Mouse (Mus musculus) CH12.LX (cell line): ENCODE data around the gene Gcm1. TPM values are rescaled to one million over a fixed set of nuclear protein-coding genes. Genes with fewer than 3 reads are reported as not detected.

Source experiments
- DNase-seq: peaks from one replicate; pipeline ENCODE4 v3.0.0-alpha.2; 2013; ENCODE audit errors: extremely low read depth
- H3K27ac ChIP-seq: 2 replicates; pipeline ENCODE4 v1.5.1; 2012; ENCODE audit warnings: low read depth, mild to moderate bottlenecking, control low read depth, moderate library complexity; ENCODE audit not compliant: insufficient read depth
- H3K27me3 ChIP-seq: replicated peaks from 2 replicates; pipeline ENCODE3; 2012; ENCODE audit warnings: inconsistent platforms
- H3K36me3 ChIP-seq, 2 experiments: replicated peaks in 1 of 2; 2 replicates each; pipeline versions ENCODE3 to v1.6.1; 2012; ENCODE audit warnings: inconsistent platforms in 1 of 2, low read length in 1 of 2, mild to moderate bottlenecking in 1 of 2, mixed read lengths in 1 of 2, moderate library complexity in 1 of 2; ENCODE audit not compliant: control insufficient read depth in 1 of 2, insufficient read depth in 1 of 2
- H3K4me1 ChIP-seq, 2 experiments: 2 replicates each; pipeline ENCODE4 v1.6.1; 2012; ENCODE audit warnings: inconsistent platforms in 1 of 2, moderate library complexity in 1 of 2; ENCODE audit not compliant: insufficient read depth in 2 of 2, control insufficient read depth in 1 of 2
- H3K4me2 ChIP-seq: 2 replicates; pipeline ENCODE4 v1.6.1; 2012; ENCODE audit warnings: low read depth, mild to moderate bottlenecking, control low read depth; ENCODE audit not compliant: poor library complexity, insufficient read depth, severe bottlenecking
- H3K4me3 ChIP-seq, 3 experiments: fragments of 150-350 bp in 1 of 3; sonication (generic) in 1 of 3; replicated peaks in 1 of 3; 2 replicates each; pipeline versions ENCODE3 to v1.5.1; 2011 to 2012; ENCODE audit warnings: low read depth in 2 of 3, low read length in 2 of 3, mild to moderate bottlenecking in 2 of 3, moderate library complexity in 2 of 3, control low read depth in 1 of 3, improper control_type of control experiment in 1 of 3, inconsistent platforms in 1 of 3, mixed read lengths in 1 of 3; ENCODE audit not compliant: poor library complexity in 1 of 3
- H3K79me2 ChIP-seq: replicated peaks from 2 replicates; pipeline ENCODE4 v1.6.1; 2012; ENCODE audit warnings: mild to moderate bottlenecking, moderate library complexity; ENCODE audit not compliant: control insufficient read depth, poor library complexity, insufficient read depth, severe bottlenecking; ENCODE audit errors: extremely low read depth
- H3K9ac ChIP-seq: 2 replicates; pipeline ENCODE4 v1.6.1; 2012; ENCODE audit warnings: low read depth, mild to moderate bottlenecking, control low read depth, moderate library complexity; ENCODE audit not compliant: insufficient read depth
- H3K9me3 ChIP-seq: replicated peaks from 2 replicates; pipeline ENCODE3; 2012; ENCODE audit warnings: low read length, inconsistent platforms, mixed read lengths
- BHLHE40 ChIP-seq: IDR thresholded peaks from 2 replicates; pipeline ENCODE4 v1.6.1; 2011; ENCODE audit warnings: mild to moderate bottlenecking, low read depth, low read length, improper control_type of control experiment
- CHD1 ChIP-seq: IDR thresholded peaks from 2 replicates; pipeline ENCODE4 v1.6.1; 2012; ENCODE audit warnings: low read depth, low read length, improper control_type of control experiment, inconsistent platforms
- CHD2 ChIP-seq: IDR thresholded peaks from 2 replicates; pipeline ENCODE4 v1.6.1; 2011; ENCODE audit warnings: low read length, improper control_type of control experiment
- CTCF ChIP-seq, 2 experiments: IDR thresholded peaks in 1 of 2; conservative IDR thresholded peaks in 1 of 2; 2 replicates each; pipeline ENCODE4 v1.5.1; 2011 to 2012; ENCODE audit warnings: low read depth in 2 of 2, low read length in 2 of 2, improper control_type of control experiment in 1 of 2, inconsistent platforms in 1 of 2, mild to moderate bottlenecking in 1 of 2, moderate library complexity in 1 of 2
- E2F4 ChIP-seq: IDR thresholded peaks from 2 replicates; pipeline ENCODE4 v1.6.1; 2011; ENCODE audit warnings: low read depth, low read length, improper control_type of control experiment; ENCODE audit not compliant: insufficient replicate concordance
- ELF1 ChIP-seq: IDR thresholded peaks from 2 replicates; pipeline ENCODE4 v1.6.1; 2014; ENCODE audit warnings: low read depth, mild to moderate bottlenecking, inconsistent platforms, low read length, improper control_type of control experiment
- ETS1 ChIP-seq: conservative IDR thresholded peaks from 2 replicates; pipeline ENCODE4 v1.6.1; 2012; ENCODE audit warnings: low read depth, mild to moderate bottlenecking, inconsistent platforms, low read length, improper control_type of control experiment, moderate library complexity
- GABPA ChIP-seq: IDR thresholded peaks from 2 replicates; pipeline ENCODE4 v1.6.1; 2012; ENCODE audit warnings: low read depth, low read length, improper control_type of control experiment, inconsistent platforms; ENCODE audit not compliant: insufficient replicate concordance
- HCFC1 ChIP-seq: IDR thresholded peaks from 2 replicates; pipeline ENCODE4 v1.6.1; 2012; ENCODE audit warnings: low read depth, mild to moderate bottlenecking, inconsistent platforms, low read length, improper control_type of control experiment
- IRF4 ChIP-seq: IDR thresholded peaks from 2 replicates; pipeline ENCODE4 v1.6.1; 2014; ENCODE audit warnings: low read depth, mild to moderate bottlenecking, inconsistent platforms, low read length, improper control_type of control experiment
- JUN ChIP-seq: IDR thresholded peaks from 2 replicates; pipeline ENCODE4 v1.6.1; 2011; ENCODE audit warnings: low read depth, mild to moderate bottlenecking, low read length, improper control_type of control experiment, moderate library complexity; ENCODE audit not compliant: insufficient read depth
- JUND ChIP-seq: conservative IDR thresholded peaks from 2 replicates; pipeline ENCODE4 v1.6.1; 2011; ENCODE audit warnings: low read depth, low read length, improper control_type of control experiment
- MAFK ChIP-seq: IDR thresholded peaks from 2 replicates; pipeline ENCODE4 v1.6.1; 2011; ENCODE audit warnings: low read length, improper control_type of control experiment; ENCODE audit not compliant: insufficient replicate concordance
- MAX ChIP-seq: IDR thresholded peaks from 2 replicates; pipeline ENCODE4 v1.6.1; 2011; ENCODE audit warnings: low read length, improper control_type of control experiment
- MAZ ChIP-seq: IDR thresholded peaks from 2 replicates; pipeline ENCODE4 v1.6.1; 2012; ENCODE audit warnings: low read depth, mild to moderate bottlenecking, inconsistent platforms, low read length, improper control_type of control experiment, moderate library complexity
- MEF2A ChIP-seq: IDR thresholded peaks from 2 replicates; pipeline ENCODE4 v1.6.1; 2014; ENCODE audit warnings: low read depth, mild to moderate bottlenecking, inconsistent platforms, low read length, improper control_type of control experiment, borderline replicate concordance
- MXI1 ChIP-seq: IDR thresholded peaks from 2 replicates; pipeline ENCODE4 v1.6.1; 2011; ENCODE audit warnings: mild to moderate bottlenecking, low read depth, low read length, improper control_type of control experiment
- NELFE ChIP-seq: IDR thresholded peaks from 2 replicates; pipeline ENCODE4 v1.6.1; 2011; ENCODE audit warnings: low read depth, low read length, improper control_type of control experiment
- NRF1 ChIP-seq: IDR thresholded peaks from 2 replicates; pipeline ENCODE4 v1.6.1; 2014; ENCODE audit warnings: low read depth, mild to moderate bottlenecking, inconsistent platforms, low read length, improper control_type of control experiment, moderate library complexity
- PAX5 ChIP-seq: IDR thresholded peaks from 2 replicates; pipeline ENCODE4 v1.6.1; 2012; ENCODE audit warnings: low read length, inconsistent platforms, mixed read lengths
- POLR2A ChIP-seq: IDR thresholded peaks from 2 replicates; pipeline ENCODE4 v1.6.1; 2011; ENCODE audit warnings: low read depth, mild to moderate bottlenecking, improper control_type of control experiment, low read length
- POLR2AphosphoS2 ChIP-seq: IDR thresholded peaks from 2 replicates; pipeline ENCODE4 v1.6.1; 2011; ENCODE audit warnings: low read depth, low read length, improper control_type of control experiment
- RAD21 ChIP-seq: IDR thresholded peaks from 2 replicates; pipeline ENCODE4 v1.6.1; 2011; ENCODE audit warnings: low read depth, mild to moderate bottlenecking, low read length, improper control_type of control experiment, moderate library complexity
- SIN3A ChIP-seq: IDR thresholded peaks from 2 replicates; pipeline ENCODE4 v1.6.1; 2012; ENCODE audit warnings: low read length, improper control_type of control experiment, inconsistent platforms
- SMC3 ChIP-seq: IDR thresholded peaks from 2 replicates; pipeline ENCODE4 v1.6.1; 2011; ENCODE audit warnings: low read depth, low read length, improper control_type of control experiment
- TBP ChIP-seq: conservative IDR thresholded peaks from 2 replicates; pipeline ENCODE4 v1.6.1; 2011; ENCODE audit warnings: low read depth, low read length, improper control_type of control experiment
- TCF12 ChIP-seq: IDR thresholded peaks from 2 replicates; pipeline ENCODE4 v1.6.1; 2014; ENCODE audit warnings: low read depth, mild to moderate bottlenecking, inconsistent platforms, low read length, improper control_type of control experiment
- UBTF ChIP-seq: IDR thresholded peaks from 2 replicates; pipeline ENCODE4 v1.6.1; 2012; ENCODE audit warnings: low read depth, mild to moderate bottlenecking, inconsistent platforms, low read length, improper control_type of control experiment, moderate library complexity
- USF2 ChIP-seq: conservative IDR thresholded peaks from 2 replicates; pipeline ENCODE4 v1.6.1; 2011; ENCODE audit warnings: low read depth, low read length, improper control_type of control experiment
- ZC3H11A ChIP-seq: IDR thresholded peaks from 2 replicates; pipeline ENCODE4 v1.6.1; 2012; ENCODE audit warnings: low read depth, mild to moderate bottlenecking, inconsistent platforms, low read length, improper control_type of control experiment
- ZKSCAN1 ChIP-seq: IDR thresholded peaks from 2 replicates; pipeline ENCODE4 v1.6.1; 2012; ENCODE audit warnings: low read depth, inconsistent platforms, low read length, improper control_type of control experiment, borderline replicate concordance
- ZMIZ1 ChIP-seq: IDR thresholded peaks from 2 replicates; pipeline ENCODE4 v1.6.1; 2012; ENCODE audit warnings: low read depth, mild to moderate bottlenecking, inconsistent platforms, low read length, improper control_type of control experiment
- ZNF384 ChIP-seq: IDR thresholded peaks from 2 replicates; pipeline ENCODE4 v1.6.1; 2012; ENCODE audit warnings: low read depth, low read length, improper control_type of control experiment, inconsistent platforms
- dilution Hi-C: fragments of 300-500 bp; cut with MboI; formaldehyde crosslinking; loops from 2 replicates; pipeline ENCODE4 v1.14.3; 2020; ENCODE audit warnings: low sequenced_read_pairs; ENCODE audit not compliant: extremely low pct_unique_long_range_greater_than_20kb, extremely low pct_ligation_motif_present
- in situ Hi-C: fragments of 300-500 bp; cut with MboI; formaldehyde crosslinking; loops from 3 replicates; pipeline ENCODE4 v1.14.3; 2019; ENCODE audit warnings: low sequenced_read_pairs, low pct_ligation_motif_present, low pct_unique_long_range_greater_than_20kb, mixed read lengths
- polyA plus RNA-seq: library from polyadenylated mRNA; unstranded; fragments of >175 nt; gene quantifications from 2 replicates; pipeline ENCODE4 v1.2.1, GENCODE M21; 2012; ENCODE audit warnings: low read depth; ENCODE audit not compliant: insufficient read length
- total RNA-seq, 2 experiments: library from RNA; depleted of rRNA; stranded (reverse); fragments of 300-350 nt in 1 of 2; fragments of >200 nt in 1 of 2; gene quantifications; 2 replicates each; pipeline ENCODE4 v1.2.3; 2012 to 2014

Gene Gcm1
- total and polyA plus RNA-seq, 3 experiments: not detected

DNA sequence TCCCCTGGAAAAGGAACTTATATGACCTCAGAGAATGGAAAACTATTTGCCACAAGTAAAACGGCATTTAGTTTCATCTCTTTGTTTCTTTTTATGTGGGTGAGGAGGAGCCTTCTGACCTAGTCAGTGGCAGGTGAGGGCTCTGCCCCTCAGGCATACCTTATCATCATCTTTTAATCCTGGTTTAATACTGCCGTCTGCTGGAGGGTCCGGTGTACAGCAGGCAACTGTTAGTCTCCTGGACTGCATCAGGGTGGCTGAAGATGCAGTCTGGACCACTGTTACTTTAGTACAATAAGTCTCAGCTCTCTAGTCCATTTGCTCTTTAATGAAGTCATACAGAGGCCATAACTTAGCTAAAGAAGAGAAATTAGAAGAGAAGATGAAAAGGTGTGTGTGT lies 26.9 kb upstream of the Gcm1 start:
- no peak overlapping the region for H3K9ac ChIP-seq
- no peak overlapping the region for H3K4me2 ChIP-seq
- peak; percentile 71 for DNase-seq
- dilution Hi-C loops: no loop called here
- H3K27ac ChIP-seq: no peak overlapping the region
- H3K4me1 ChIP-seq: peaks cover 15 to 49% of the 10 kb centered on the region in 2 experiments
- no peaks in the 10 kb centered on the region for H3K27me3 ChIP-seq
- no peak overlapping the region for H3K4me3 ChIP-seq
- no peaks in the 10 kb centered on the region for H3K36me3 ChIP-seq
- in situ Hi-C loops: loop anchor here (25.0 kb wide), 1 partner anchor 363 kb away; no protein-coding TSS in a partner anchor
- no peaks in the 10 kb centered on the region for H3K9me3 ChIP-seq
- no peak for TF ChIP-seq USF2
- no peak for TF ChIP-seq ZMIZ1
- no peak for TF ChIP-seq POLR2AphosphoS2
- no peak for TF ChIP-seq ZNF384
- no peak for TF ChIP-seq CHD1
- TF ChIP-seq MAX: no peak
- no peak for TF ChIP-seq ETS1
- TF ChIP-seq MEF2A: no peak
- TF ChIP-seq JUN: no peak
- TF ChIP-seq RAD21: peak; percentile 91
- no peak for TF ChIP-seq GABPA
- no peak for TF ChIP-seq SIN3A
- TF ChIP-seq NRF1: no peak
- TF ChIP-seq CTCF (conservative IDR thresholded peaks at IDR 0.05 in 1 of 2, IDR thresholded peaks at IDR 0.05 in 1 of 2; ENCODE audit: low read depth in 2 of 2, low read length in 2 of 2): peak; percentile 95 to 99
- peak; percentile 93 for TF ChIP-seq SMC3
- TF ChIP-seq TCF12: 0 out of 2 replicates have a peak, but pooled peaks have one; percentile 17
- no peak for TF ChIP-seq BHLHE40
- TF ChIP-seq PAX5: no peak
- no peak for TF ChIP-seq MAFK
- no peak for TF ChIP-seq UBTF
- peak; percentile 78 for TF ChIP-seq ZC3H11A
- TF ChIP-seq MXI1: no peak
- no peak for TF ChIP-seq E2F4
- no peak for TF ChIP-seq JUND
- TF ChIP-seq TBP: no peak
- no peak for TF ChIP-seq CHD2
- peak; percentile 12; the same call in 1 of the 2 replicates for TF ChIP-seq HCFC1
- TF ChIP-seq ZKSCAN1: no peak
- no peak for TF ChIP-seq POLR2A
- TF ChIP-seq ELF1: no peak
- 0 out of 2 replicates have a peak, but pooled peaks have one; percentile 25 for TF ChIP-seq IRF4
- peak; percentile 20; the same call in 1 of the 2 replicates for TF ChIP-seq MAZ
- TF ChIP-seq NELFE: peak; percentile 29; the same call in 1 of the 2 replicates
- no peaks in the 10 kb centered on the region for H3K79me2 ChIP-seq
